Mouse (Mus musculus) cerebellum, adult 2 months (tissue): Measurements from ENCODE around the gene Rpl19. TPM values are rescaled to one million over a fixed set of nuclear protein-coding genes. Genes with fewer than 3 reads are reported as not detected.

Source experiments
- DNase-seq, 2 experiments: peaks; one replicate each; pipeline ENCODE4 v3.0.0; 2021
- H3K27ac ChIP-seq: fragments of 200-500 bp; 2 replicates; pipeline ENCODE4 v1.5.1; 2012; ENCODE audit warnings: low read length, control low read depth, inconsistent platforms; ENCODE audit not compliant: insufficient read depth
- H3K27me3 ChIP-seq: fragments of 200-500 bp; 2 replicates; pipeline ENCODE4 v1.6.1; 2012; ENCODE audit warnings: inconsistent platforms, mild to moderate bottlenecking, low read length, moderate library complexity; ENCODE audit not compliant: control insufficient read depth, insufficient read depth
- H3K4me1 ChIP-seq: fragments of 200-500 bp; 2 replicates; pipeline ENCODE4 v1.6.1; 2011; ENCODE audit warnings: low read length; ENCODE audit not compliant: control insufficient read depth, insufficient read depth
- H3K4me3 ChIP-seq: fragments of 200-500 bp; replicated peaks from 2 replicates; pipeline ENCODE3; 2011; ENCODE audit warnings: mild to moderate bottlenecking, low read depth, low read length, control low read depth; ENCODE audit not compliant: insufficient read depth
- CTCF ChIP-seq: fragments of 200-500 bp; IDR thresholded peaks from 2 replicates; pipeline ENCODE4 v1.5.1; 2011; ENCODE audit warnings: low read depth, mild to moderate bottlenecking, control low read depth, low read length, moderate library complexity, borderline replicate concordance; ENCODE audit not compliant: insufficient read depth
- POLR2A ChIP-seq: fragments of 200-500 bp; IDR thresholded peaks from 2 replicates; pipeline ENCODE4 v1.6.1; 2011; ENCODE audit warnings: low read length, control low read depth, borderline replicate concordance; ENCODE audit not compliant: insufficient read depth
- WGBS: fragments of 180-500 bp; shearing (Covaris S2); methylation state at CpG from one replicate; pipeline ENCODE4 v1.1.7; 2018; 5-methylcytosine and 5-hydroxymethylcytosine counted together
- polyA plus RNA-seq: library from polyadenylated mRNA; depleted of rRNA; stranded (reverse); fragments of >200 nt; gene quantifications from 2 replicates; pipeline ENCODE4 v1.2.3, GENCODE M21; 2012

Gene Rpl19
- polyA plus RNA-seq, 1 experiment: 786 TPM

DNA sequence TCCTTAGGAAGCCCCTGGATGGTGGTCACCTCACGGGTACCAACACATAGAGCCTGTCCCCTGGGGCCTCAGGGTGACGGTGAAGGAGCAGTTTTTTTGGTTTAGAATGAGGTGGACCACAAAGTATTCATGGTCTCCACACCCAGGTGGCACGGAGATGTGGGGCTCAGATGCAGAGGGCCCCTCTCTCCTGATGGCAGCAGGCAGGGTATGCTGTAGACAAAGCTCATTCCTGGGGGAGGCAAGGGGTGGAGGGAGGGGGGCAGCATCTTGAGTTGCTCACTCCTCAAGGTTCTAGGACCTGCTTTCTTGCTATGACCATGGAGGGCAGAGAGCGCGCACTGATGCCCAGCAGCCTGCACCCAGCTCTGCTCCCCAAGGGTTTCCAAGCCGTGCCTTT is 24.5 kb upstream of the Rpl19 start:
- H3K27me3 ChIP-seq: no peaks in the 10 kb centered on the region
- peaks cover 6% of the 10 kb centered on the region for H3K4me1 ChIP-seq
- H3K27ac ChIP-seq: no peak overlapping the region
- no peak overlapping the region for H3K4me3 ChIP-seq
- WGBS: 73% methylated on average over 6 of the region's 6 CpGs
- DNase-seq: no peak
- no peak for TF ChIP-seq CTCF
- TF ChIP-seq POLR2A: no peak

GRCm38 (mm10) chr11:98002627-98003026 is 23.9 kb upstream of the Rpl19 start:
- no peak overlapping the region for H3K27ac ChIP-seq
- DNase-seq: peak; percentile 61 to 77
- no peaks in the 10 kb centered on the region for H3K27me3 ChIP-seq
- peaks cover 6% of the 10 kb centered on the region for H3K4me1 ChIP-seq
- TF ChIP-seq CTCF (peak; percentile 86), POLR2A (no peak)
- WGBS: 30% methylated on average over 12 of the region's 12 CpGs
- no peak overlapping the region for H3K4me3 ChIP-seq

DNA sequence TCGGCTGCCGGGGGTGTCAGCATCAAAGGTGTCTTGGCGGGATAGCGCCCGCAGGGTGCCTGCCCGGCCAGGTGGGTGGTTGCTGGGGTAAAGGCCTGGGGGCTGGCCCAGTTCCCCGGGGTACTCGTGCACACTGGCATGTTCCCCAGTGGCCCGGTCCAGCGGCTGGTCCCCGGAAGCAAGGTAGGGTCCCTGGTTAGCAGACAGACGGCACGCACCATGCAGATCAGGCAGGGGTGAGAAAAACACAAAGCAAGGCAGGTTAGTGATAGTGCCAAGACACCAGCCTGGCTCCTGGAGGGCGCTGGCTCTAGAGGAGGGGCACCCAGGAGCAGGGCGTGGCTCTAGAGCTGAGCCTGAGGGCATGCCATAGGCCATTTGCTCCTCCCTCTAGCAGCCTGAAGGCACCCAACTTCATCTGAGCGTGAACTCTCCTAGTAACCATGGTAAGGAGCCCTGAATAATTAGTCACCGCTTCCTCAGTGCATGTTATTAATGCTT is 23.3 kb upstream of the Rpl19 start:
- H3K27ac ChIP-seq: no peak overlapping the region
- TF ChIP-seq CTCF (no peak), POLR2A (no peak)
- H3K4me1 ChIP-seq: peaks cover 6% of the 10 kb centered on the region
- no peaks in the 10 kb centered on the region for H3K27me3 ChIP-seq
- H3K4me3 ChIP-seq: no peak overlapping the region
- peak in 1 of 2 experiments; percentile 21 for DNase-seq
- WGBS: 67% methylated on average over 17 of the region's 17 CpGs

- Histone ChIP-seq H3K27ac (no peak overlapping the region), H3K4me3 (no peak overlapping the region), H3K4me1 (peaks cover 6% of the 10 kb centered on the region), H3K27me3 (no peaks in the 10 kb centered on the region)
- no peak for DNase-seq
- 72% methylated on average over 8 of the region's 8 CpGs for WGBS
- no peak for TF ChIP-seq CTCF
- no peak for TF ChIP-seq POLR2A
Measured at GRCm38 (mm10) chr11:98004161-98004560, 22.3 kb upstream of the Rpl19 start.

GRCm38 (mm10) chr11:98005076-98005475 is 21.4 kb upstream of the Rpl19 start:
- peak in 1 of 2 experiments; percentile 21 for DNase-seq
- TF ChIP-seq POLR2A (no peak), CTCF (no peak)
- H3K4me3 ChIP-seq: no peak overlapping the region
- H3K27me3 ChIP-seq: no peaks in the 10 kb centered on the region
- WGBS: 72% methylated on average over 13 of the region's 13 CpGs
- H3K27ac ChIP-seq: no peak overlapping the region
- H3K4me1 ChIP-seq: peaks cover 6% of the 10 kb centered on the region; the same call in 1 of the 2 replicates

GRCm38 (mm10) chr11:98005686-98006085 is 20.8 kb upstream of the Rpl19 start:
- peak in 1 of 2 experiments; percentile 20 for DNase-seq
- no peaks in the 10 kb centered on the region for H3K27me3 ChIP-seq
- WGBS: 49% methylated on average over 10 of the region's 10 CpGs
- no peak overlapping the region for H3K27ac ChIP-seq
- TF ChIP-seq CTCF (no peak), POLR2A (no peak)
- peaks cover 6% of the 10 kb centered on the region; the same call in 1 of the 2 replicates for H3K4me1 ChIP-seq
- H3K4me3 ChIP-seq: no peak overlapping the region

DNA sequence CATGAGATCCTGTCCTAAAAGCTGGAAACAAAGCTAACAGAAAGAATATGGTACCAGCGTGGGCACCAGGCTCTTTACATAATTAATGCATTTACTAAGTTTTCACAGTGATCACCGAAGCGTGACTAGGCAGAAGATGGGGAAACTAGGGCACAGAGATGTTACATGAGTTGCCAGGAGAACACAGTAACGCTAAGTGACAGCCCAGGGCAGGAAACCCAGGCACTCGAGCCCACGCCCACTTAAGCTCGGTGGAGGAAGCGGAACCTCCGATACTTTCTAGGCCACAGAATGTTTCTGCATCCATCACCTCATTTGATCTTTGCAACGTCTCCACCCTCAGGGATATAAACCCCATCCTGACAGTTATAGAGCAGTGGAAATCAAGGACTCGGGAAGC is 18.4 kb upstream of the Rpl19 start:
- Histone ChIP-seq H3K27me3 (no peaks in the 10 kb centered on the region), H3K27ac (no peak overlapping the region), H3K4me1 (peaks cover 6% of the 10 kb centered on the region; the same call in 1 of the 2 replicates), H3K4me3 (no peak overlapping the region)
- no peak for DNase-seq
- TF ChIP-seq CTCF (no peak), POLR2A (no peak)
- 75% methylated on average over 11 of the region's 11 CpGs for WGBS

DNA sequence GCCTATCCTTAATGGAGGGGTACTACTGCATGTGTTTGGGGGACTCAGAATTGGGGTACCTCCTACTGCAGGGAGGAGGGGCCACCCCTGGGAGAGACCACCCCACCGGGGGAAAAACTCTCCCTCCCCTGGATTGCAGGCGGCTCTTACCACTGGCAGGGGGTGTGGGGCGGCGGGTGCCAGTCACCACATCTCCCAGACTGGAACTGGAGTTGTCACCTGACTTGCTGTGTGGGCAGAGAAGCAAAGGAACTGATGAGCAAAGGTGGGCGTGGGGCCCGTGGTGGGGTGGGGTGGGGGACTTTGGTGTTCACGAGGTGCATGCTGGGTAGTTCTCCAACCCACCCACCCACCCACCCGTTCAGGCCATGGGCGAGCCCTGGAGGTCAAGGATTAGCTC is 14.8 kb upstream of the Rpl19 start:
- no peak for TF ChIP-seq POLR2A
- TF ChIP-seq CTCF: no peak
- DNase-seq: no peak

More for the DNA sequence above, 14.8 kb upstream of the Rpl19 start:
- Histone ChIP-seq H3K4me1 (no peaks in the 10 kb centered on the region), H3K4me3 (no peak overlapping the region), H3K27ac (no peak overlapping the region), H3K27me3 (no peaks in the 10 kb centered on the region)
- 68% methylated on average over 9 of the region's 9 CpGs for WGBS
